Mouse (Mus musculus): Measurements from ENCODE around the gene Gm45717. TPM values are rescaled to one million over a fixed set of nuclear protein-coding genes. Genes with fewer than 3 reads are reported as not detected.

Gm45717 gene
- total RNA-seq, 2 experiments from 2014 or later = 1.1 TPM; not detected in 1

DNA sequence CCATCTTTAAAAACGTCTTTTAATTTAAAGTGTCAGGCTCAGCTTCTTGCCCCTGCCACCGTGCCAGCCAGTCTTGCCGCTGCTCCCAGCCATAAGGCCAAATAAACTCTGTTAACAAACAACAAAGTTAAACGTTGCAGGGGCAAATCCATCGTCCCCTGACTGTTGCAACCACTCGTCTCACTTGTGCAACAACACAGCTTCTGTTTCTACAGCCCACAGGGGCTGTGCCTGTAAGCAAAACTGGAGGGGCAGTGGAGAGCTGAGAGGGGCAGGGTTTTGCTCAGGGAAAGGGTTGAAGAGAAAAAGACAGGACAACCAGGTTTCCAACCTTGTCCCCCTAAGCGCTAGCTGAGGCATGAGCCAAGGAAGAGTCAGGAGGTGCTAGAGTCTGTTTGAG is 47.6 kb downstream of the Gm45717 start:
- ATAC-seq (replicated peaks; ENCODE audit: poor library complexity) = peak; percentile 53

DNA sequence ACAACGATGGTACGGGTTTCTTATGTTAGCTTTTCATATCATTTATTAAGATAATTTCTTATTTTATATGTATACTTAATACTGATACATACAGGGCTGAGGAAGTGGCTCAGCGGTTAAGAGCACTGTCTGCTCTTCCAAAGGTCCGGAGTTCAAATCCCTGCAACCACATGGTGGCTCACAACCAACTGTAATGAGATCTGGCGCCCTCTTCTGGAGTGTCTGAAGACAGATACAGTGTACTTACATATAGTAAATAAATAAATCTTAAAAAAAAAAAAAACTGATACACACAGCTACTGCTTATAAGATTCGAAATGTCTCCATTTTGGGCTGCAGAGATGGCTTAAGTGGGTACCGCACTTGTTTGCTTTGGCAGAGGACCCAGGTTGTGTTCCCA is 48.0 kb downstream of the Gm45717 start:
- ATAC-seq (replicated peaks; ENCODE audit: poor library complexity) = no peak

DNA sequence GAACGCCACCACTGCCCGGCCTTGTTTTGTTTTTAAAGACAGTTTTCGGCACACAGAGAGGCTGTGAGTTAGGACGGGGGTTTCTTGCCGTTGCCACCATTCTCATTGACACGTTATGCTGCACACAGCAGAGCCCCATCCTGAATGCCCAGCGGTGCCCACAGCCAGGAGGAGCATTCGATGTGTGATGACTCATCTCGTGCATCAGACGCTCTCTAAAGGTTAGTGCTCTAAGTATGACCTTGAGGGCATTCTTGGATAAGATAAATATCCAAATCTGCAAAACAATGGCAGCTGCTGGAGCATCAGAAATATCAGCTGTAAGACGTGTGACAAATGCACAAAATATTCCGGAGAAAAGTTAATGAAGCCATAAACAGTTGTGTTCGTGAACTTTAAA is 48.6 kb downstream of the Gm45717 start:
- no peak for ATAC-seq (replicated peaks; ENCODE audit: poor library complexity)

- ATAC-seq (replicated peaks; ENCODE audit: poor library complexity) = peak; percentile 51
Observed at GRCm38 (mm10) chr7:140905642-140906081, 50.1 kb downstream of the Gm45717 start.

DNA sequence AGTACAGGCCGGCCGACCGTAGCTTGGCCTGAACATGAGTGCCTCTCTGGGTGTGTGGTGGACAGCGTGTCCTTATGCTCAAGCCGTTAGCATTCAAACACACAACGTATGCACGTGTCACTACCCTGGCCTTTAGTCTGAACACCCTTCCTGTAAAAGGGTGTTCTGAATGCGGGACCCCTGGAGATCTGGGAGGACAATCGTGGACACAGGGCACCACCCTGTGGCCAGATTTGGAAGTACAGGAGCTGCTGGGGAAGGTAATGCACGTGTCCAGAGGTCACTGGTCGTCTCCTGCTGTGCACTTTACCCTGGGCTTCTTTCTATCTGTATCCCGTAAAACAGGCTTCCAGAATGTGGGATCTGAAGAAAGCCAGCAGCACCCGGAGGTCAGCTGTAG is 52.5 kb downstream of the Gm45717 start:
- peak; percentile 86 for ATAC-seq (replicated peaks; ENCODE audit: poor library complexity)

DNA sequence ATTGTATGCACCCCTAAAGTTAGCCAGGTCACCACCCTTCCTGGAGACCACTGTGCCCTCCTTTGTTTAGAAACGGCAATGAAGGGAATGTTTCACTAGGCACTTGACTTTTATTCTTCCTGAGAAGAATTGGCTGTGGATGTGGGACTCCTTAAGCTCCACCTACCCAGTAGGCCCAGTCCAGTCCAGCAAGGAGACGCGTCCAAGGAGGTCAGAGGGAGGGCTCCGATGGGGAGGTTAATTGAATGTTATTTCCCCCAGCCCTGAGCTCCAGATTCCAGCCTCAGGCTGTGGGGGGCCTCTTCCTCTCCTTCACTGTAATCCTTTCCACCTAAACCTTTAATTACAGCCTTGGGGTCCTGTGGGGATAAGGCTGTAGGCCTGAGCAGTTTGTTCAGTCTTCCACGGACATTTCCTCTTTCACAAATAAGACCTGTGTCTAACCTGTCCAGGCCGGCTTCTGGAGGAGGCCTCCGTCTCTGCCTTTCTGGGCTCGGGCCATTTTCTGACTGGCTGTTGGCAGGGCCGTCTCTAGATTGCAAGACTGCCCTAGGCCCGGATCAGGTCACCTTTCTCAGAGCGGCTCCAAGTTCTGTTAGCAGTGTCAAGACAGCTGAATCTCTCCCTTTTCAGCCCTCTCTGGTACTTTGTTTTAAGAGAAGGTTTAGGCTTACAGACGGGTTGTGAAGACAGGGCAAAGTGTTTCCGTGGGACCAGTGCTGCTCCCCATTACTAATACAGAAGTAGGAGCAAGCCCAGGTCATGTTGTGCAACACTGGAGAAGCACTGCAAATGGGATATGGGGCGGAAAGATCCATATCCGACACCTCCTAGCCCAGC is 53.5 kb downstream of the Gm45717 start:
- no peak for ATAC-seq (replicated peaks; ENCODE audit: poor library complexity)

- no peak for ATAC-seq (replicated peaks; ENCODE audit: poor library complexity)
Observed at GRCm38 (mm10) chr7:140900220-140900619, 55.5 kb downstream of the Gm45717 start, which contains the start of gene Cox8b. Cox8b (minus strand) TSS chr7:140900446.

Other genes with a start within 250 kb of the Gm45717 start
- gene Cyp2e1, start 192.2 kb downstream of the Gm45717 start, total RNA-seq (2015) = not detected in 2 replicates
- not detected in 2 replicates for gene Cyp2e1, start 192.2 kb downstream of the Gm45717 start, total RNA-seq (2017)
- gene Syce1, start 168.1 kb downstream of the Gm45717 start, total RNA-seq (2015) = 0.20 and 1.4 TPM in 2 replicates
- gene Syce1, start 168.1 kb downstream of the Gm45717 start, total RNA-seq (2017) = 2.7 and 4.4 TPM in 2 replicates
- gene Zfp941, start 133.8 kb downstream of the Gm45717 start, total RNA-seq (2015) = 0.66 and 1.2 TPM in 2 replicates
- gene Zfp941, start 133.8 kb downstream of the Gm45717 start, total RNA-seq (2017) = 1.4 and 1.5 TPM in 2 replicates
- not detected in 2 replicates for gene Urah, start 120.9 kb downstream of the Gm45717 start, total RNA-seq (2015)
- gene Urah, start 120.9 kb downstream of the Gm45717 start, total RNA-seq (2017) = not detected in 2 replicates
- gene Scgb1c1, start 110.4 kb downstream of the Gm45717 start, total RNA-seq (2015) = not detected in 2 replicates
- gene Scgb1c1, start 110.4 kb downstream of the Gm45717 start, total RNA-seq (2017) = not detected in 2 replicates
- gene Odf3, start 108.1 kb downstream of the Gm45717 start, total RNA-seq (2015) = not detected in 2 replicates
- gene Odf3, start 108.1 kb downstream of the Gm45717 start, total RNA-seq (2017) = not detected in 2 replicates
- 0.35 TPM in 1 of 2 replicates, not detected in the other for gene Gm45785, start 99.6 kb downstream of the Gm45717 start, total RNA-seq (2015)
- gene Gm45785, start 99.6 kb downstream of the Gm45717 start, total RNA-seq (2017) = not detected in 2 replicates
- gene Ric8a, start 99.0 kb downstream of the Gm45717 start, total RNA-seq (2015) = 26.0 and 38.2 TPM in 2 replicates
- gene Ric8a, start 99.0 kb downstream of the Gm45717 start, total RNA-seq (2017) = 24.4 and 27.3 TPM in 2 replicates
- 9.9 and 12.3 TPM in 2 replicates for gene Bet1l, start 98.4 kb downstream of the Gm45717 start, total RNA-seq (2015)
- gene Bet1l, start 98.4 kb downstream of the Gm45717 start, total RNA-seq (2017) = 21.8 and 24.6 TPM in 2 replicates
- gene Psmd13, start 74.0 kb downstream of the Gm45717 start, total RNA-seq (2015) = 85.9 and 103 TPM in 2 replicates
- 197 and 208 TPM in 2 replicates for gene Psmd13, start 74.0 kb downstream of the Gm45717 start, total RNA-seq (2017)
- 22.9 and 23.0 TPM in 2 replicates for gene Sirt3, start 73.6 kb downstream of the Gm45717 start, total RNA-seq (2015)
- gene Sirt3, start 73.6 kb downstream of the Gm45717 start, total RNA-seq (2017) = 30.0 and 31.9 TPM in 2 replicates
- not detected in 2 replicates for gene Cox8b, start 55.5 kb downstream of the Gm45717 start, total RNA-seq (2015)
- gene Cox8b, start 55.5 kb downstream of the Gm45717 start, total RNA-seq (2017) = not detected in 2 replicates
- gene Nlrp6, start 35.0 kb downstream of the Gm45717 start, total RNA-seq (2015) = not detected in 2 replicates
- not detected in 2 replicates for gene Nlrp6, start 35.0 kb downstream of the Gm45717 start, total RNA-seq (2017)
- 5.1 and 7.3 TPM in 2 replicates for gene Pgghg, start 14.5 kb downstream of the Gm45717 start, total RNA-seq (2015)
- gene Pgghg, start 14.5 kb downstream of the Gm45717 start, total RNA-seq (2017) = 8.2 and 9.0 TPM in 2 replicates
- gene Ifitm5, start 5.6 kb downstream of the Gm45717 start, total RNA-seq (2015) = 0.83 and 1.1 TPM in 2 replicates
- gene Ifitm5, start 5.6 kb downstream of the Gm45717 start, total RNA-seq (2017) = not detected in 2 replicates
- gene Ifitm2, start 50 bp upstream of the Gm45717 start, total RNA-seq (2015) = 577 and 637 TPM in 2 replicates
- 287 and 322 TPM in 2 replicates for gene Ifitm2, start 50 bp upstream of the Gm45717 start, total RNA-seq (2017)
- 57.8 and 89.8 TPM in 2 replicates for gene Ifitm1, start 11.3 kb upstream of the Gm45717 start, total RNA-seq (2015)
- gene Ifitm1, start 11.3 kb upstream of the Gm45717 start, total RNA-seq (2017) = 33.7 and 37.5 TPM in 2 replicates
- 147 and 203 TPM in 2 replicates for gene Ifitm3, start 54.8 kb upstream of the Gm45717 start, total RNA-seq (2015)
- gene Ifitm3, start 54.8 kb upstream of the Gm45717 start, total RNA-seq (2017) = 49.4 and 56.2 TPM in 2 replicates
- 81.7 and 90.1 TPM in 2 replicates for gene Ifitm6, start 62.0 kb upstream of the Gm45717 start, total RNA-seq (2015)
- 37.7 and 55.9 TPM in 2 replicates for gene Ifitm6, start 62.0 kb upstream of the Gm45717 start, total RNA-seq (2017)
- not detected in 2 replicates for gene Gm17387, start 73.2 kb upstream of the Gm45717 start, total RNA-seq (2015)
- not detected in 2 replicates for gene Gm17387, start 73.2 kb upstream of the Gm45717 start, total RNA-seq (2017)
- gene B4galnt4, start 105.2 kb upstream of the Gm45717 start, total RNA-seq (2015) = 0.84 and 1.3 TPM in 2 replicates
- 1.5 and 2.8 TPM in 2 replicates for gene B4galnt4, start 105.2 kb upstream of the Gm45717 start, total RNA-seq (2017)
- 1.0 and 2.2 TPM in 2 replicates for gene Pkp3, start 122.3 kb upstream of the Gm45717 start, total RNA-seq (2015)
- gene Pkp3, start 122.3 kb upstream of the Gm45717 start, total RNA-seq (2017) = 0.10 and 1.1 TPM in 2 replicates
- gene Sigirr, start 144.6 kb upstream of the Gm45717 start, total RNA-seq (2015) = 12.3 and 12.6 TPM in 2 replicates
- gene Sigirr, start 144.6 kb upstream of the Gm45717 start, total RNA-seq (2017) = 5.8 and 14.0 TPM in 2 replicates
- not detected in 2 replicates for gene Ano9, start 161.9 kb upstream of the Gm45717 start, total RNA-seq (2015)
- not detected in 2 replicates for gene Ano9, start 161.9 kb upstream of the Gm45717 start, total RNA-seq (2017)
- gene Ptdss2, start 166.4 kb upstream of the Gm45717 start, total RNA-seq (2015) = 5.8 and 9.2 TPM in 2 replicates
- 5.7 and 5.8 TPM in 2 replicates for gene Ptdss2, start 166.4 kb upstream of the Gm45717 start, total RNA-seq (2017)
- gene Rnh1, start 216.9 kb upstream of the Gm45717 start, total RNA-seq (2015) = 36.0 and 41.3 TPM in 2 replicates
- gene Rnh1, start 216.9 kb upstream of the Gm45717 start, total RNA-seq (2017) = 43.4 and 57.6 TPM in 2 replicates
- 30.5 and 40.6 TPM in 2 replicates for gene Hras, start 238.1 kb upstream of the Gm45717 start, total RNA-seq (2015)
- 19.9 and 23.7 TPM in 2 replicates for gene Hras, start 238.1 kb upstream of the Gm45717 start, total RNA-seq (2017)
- 0.39 and 0.84 TPM in 2 replicates for gene Lrrc56, start 238.2 kb upstream of the Gm45717 start, total RNA-seq (2015)
- gene Lrrc56, start 238.2 kb upstream of the Gm45717 start, total RNA-seq (2017) = 0.50 and 3.4 TPM in 2 replicates